Mouse (Mus musculus) megakaryocyte, embryonic 14.5 days (primary cell): ENCODE measurements around the gene Hspa1l. TPM values are rescaled to one million over a fixed set of nuclear protein-coding genes. Genes with fewer than 3 reads are reported as not detected.
A peak's percentile ranks its signal among the peaks of the same experiment; 100 is the strongest.
"Not testable (repeated sequence)": the region's sequence is repeated elsewhere in the genome, so short reads cannot be mapped to it uniquely, and the experiment has no call there.

Source experiments
- H3K27me3 ChIP-seq: replicated peaks from 2 replicates; pipeline ENCODE3; 2012; ENCODE audit warnings: inconsistent platforms
- H3K36me3 ChIP-seq: replicated peaks from 2 replicates; pipeline ENCODE3; 2012; ENCODE audit warnings: low read length, inconsistent platforms, mixed read lengths
- H3K4me1 ChIP-seq: 2 replicates; pipeline ENCODE4 v1.6.1; 2012; ENCODE audit warnings: inconsistent platforms
- H3K4me3 ChIP-seq: replicated peaks from 2 replicates; pipeline ENCODE3; 2012; ENCODE audit warnings: moderate library complexity, mild to moderate bottlenecking, inconsistent platforms
- H3K9me3 ChIP-seq: 2 replicates; pipeline ENCODE4 v1.6.1; 2012; ENCODE audit warnings: inconsistent platforms
- FLI1 ChIP-seq: IDR thresholded peaks from 2 replicates; pipeline ENCODE4 v1.6.1; 2012; ENCODE audit warnings: low read length, inconsistent platforms, mixed read lengths
- GATA1 ChIP-seq: IDR thresholded peaks from 3 replicates; pipeline ENCODE4 v1.6.1; 2012; ENCODE audit warnings: mixed read lengths, low read length, inconsistent platforms, borderline replicate concordance
- polyA plus RNA-seq: library from polyadenylated mRNA; stranded (reverse); fragments of >175 nt; gene quantifications from 2 replicates; pipeline ENCODE4 v1.2.3, GENCODE M21; 2012; ENCODE audit warnings: low replicate concordance; ENCODE audit not compliant: insufficient read depth

Gene Hspa1l
- polyA plus RNA-seq, 1 experiment: not detected

- TF ChIP-seq GATA1 (no peak), FLI1 (no peak)
- H3K4me1 ChIP-seq: peaks cover 48% of the 10 kb centered on the region
- no peak overlapping the region for H3K4me3 ChIP-seq
- H3K36me3 ChIP-seq: peaks cover 33% of the 10 kb centered on the region
- H3K27me3 ChIP-seq: no peaks in the 10 kb centered on the region
- H3K9me3 ChIP-seq: no peaks in the 10 kb centered on the region
These were observed 24.6 kb downstream of the Hspa1l start for GRCm38 (mm10) chr17:34997142-34997483.

GRCm38 (mm10) chr17:34998526-34999430 is 26.3 kb downstream of the Hspa1l start:
- H3K36me3 ChIP-seq: peaks cover 36% of the 10 kb centered on the region
- TF ChIP-seq FLI1: no peak
- H3K4me3 ChIP-seq: peak overlapping the region; percentile 92
- H3K4me1 ChIP-seq: peaks cover 63% of the 10 kb centered on the region
- H3K9me3 ChIP-seq: no peaks in the 10 kb centered on the region
- H3K27me3 ChIP-seq: no peaks in the 10 kb centered on the region

GRCm38 (mm10) chr17:34999871-35000716 is 27.6 kb downstream of the Hspa1l start:
- peaks cover 71% of the 10 kb centered on the region for H3K4me1 ChIP-seq
- peaks cover 48% of the 10 kb centered on the region for H3K36me3 ChIP-seq
- not testable (repeated sequence) for H3K27me3 ChIP-seq, H3K9me3 ChIP-seq
- peak overlapping the region; percentile 100 for H3K4me3 ChIP-seq

GRCm38 (mm10) chr17:35000717-35001451 is 28.4 kb downstream of the Hspa1l start, which contains the start of gene Vars:
Vars (plus strand) TSS chr17:35000987.
- Histone ChIP-seq H3K9me3 (no peaks in the 10 kb centered on the region), H3K4me3 (peak within 1 kb of the TSS; percentile 100), H3K4me1 (peaks cover 78% of the 10 kb centered on the region), H3K36me3 (peaks cover 56% of the 10 kb centered on the region), H3K27me3 (no peaks in the 10 kb centered on the region)
- TF ChIP-seq GATA1 (no peak), FLI1 (peak; percentile 51; the same call in 1 of the 2 replicates)

GRCm38 (mm10) chr17:35001452-35002152 is 29.1 kb downstream of the Hspa1l start:
- Histone ChIP-seq H3K4me3 (peak overlapping the region; percentile 100), H3K36me3 (peaks cover 56% of the 10 kb centered on the region), H3K27me3 (no peaks in the 10 kb centered on the region), H3K4me1 (peaks cover 74% of the 10 kb centered on the region), H3K9me3 (no peaks in the 10 kb centered on the region)
- TF ChIP-seq GATA1: no peak
- TF ChIP-seq FLI1: no peak

- Histone ChIP-seq H3K36me3 (peaks cover 56% of the 10 kb centered on the region), H3K27me3 (no peaks in the 10 kb centered on the region), H3K9me3 (no peaks in the 10 kb centered on the region), H3K4me3 (peak overlapping the region; percentile 100), H3K4me1 (peaks cover 70% of the 10 kb centered on the region)
- TF ChIP-seq GATA1 (no peak), FLI1 (no peak)
These were observed 29.8 kb downstream of the Hspa1l start for GRCm38 (mm10) chr17:35002153-35002865.

DNA sequence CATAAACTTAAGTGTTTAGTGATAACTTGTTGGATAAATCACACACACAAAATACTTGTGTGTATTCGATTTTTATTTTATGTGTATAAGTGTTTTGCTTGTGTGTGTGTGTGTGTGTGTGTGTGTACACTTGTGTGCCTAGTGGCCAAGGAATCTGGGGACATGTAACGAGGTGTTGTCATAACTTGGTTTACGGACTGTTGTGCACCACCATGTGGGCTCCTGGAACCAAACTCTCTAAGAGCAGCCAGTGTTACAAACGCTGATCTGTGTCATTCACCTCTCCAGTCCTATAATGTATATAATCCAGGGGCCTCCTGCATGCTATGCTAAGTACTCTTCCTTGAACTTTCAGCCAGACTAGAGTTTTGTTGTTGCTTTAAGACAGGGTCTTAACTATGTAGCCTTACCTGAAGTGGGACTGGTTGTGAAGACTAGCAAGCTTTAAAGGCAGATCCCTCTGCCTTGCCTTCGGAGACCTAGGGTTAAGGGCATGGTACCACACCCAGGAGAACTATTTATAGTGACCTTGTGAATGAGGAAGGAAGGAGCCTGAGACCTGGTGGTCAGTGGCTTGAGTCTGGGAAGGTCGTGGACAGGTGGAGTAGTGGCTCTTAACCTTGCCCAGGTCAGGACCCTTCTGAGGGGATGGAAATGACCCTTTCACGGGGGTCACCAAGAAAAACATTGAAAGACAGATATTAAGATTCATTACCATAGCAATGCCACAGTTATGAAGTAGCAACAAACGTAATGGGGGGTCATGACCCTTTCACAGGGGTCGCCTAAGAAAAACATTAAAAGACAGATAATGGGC is 30.7 kb downstream of the Hspa1l start:
- TF ChIP-seq FLI1: no peak
- TF ChIP-seq GATA1: no peak
- H3K4me3 ChIP-seq: peak overlapping the region; percentile 46
- H3K9me3 ChIP-seq: no peaks in the 10 kb centered on the region
- peaks cover 68% of the 10 kb centered on the region for H3K4me1 ChIP-seq
- peaks cover 56% of the 10 kb centered on the region for H3K36me3 ChIP-seq
- no peaks in the 10 kb centered on the region for H3K27me3 ChIP-seq

DNA sequence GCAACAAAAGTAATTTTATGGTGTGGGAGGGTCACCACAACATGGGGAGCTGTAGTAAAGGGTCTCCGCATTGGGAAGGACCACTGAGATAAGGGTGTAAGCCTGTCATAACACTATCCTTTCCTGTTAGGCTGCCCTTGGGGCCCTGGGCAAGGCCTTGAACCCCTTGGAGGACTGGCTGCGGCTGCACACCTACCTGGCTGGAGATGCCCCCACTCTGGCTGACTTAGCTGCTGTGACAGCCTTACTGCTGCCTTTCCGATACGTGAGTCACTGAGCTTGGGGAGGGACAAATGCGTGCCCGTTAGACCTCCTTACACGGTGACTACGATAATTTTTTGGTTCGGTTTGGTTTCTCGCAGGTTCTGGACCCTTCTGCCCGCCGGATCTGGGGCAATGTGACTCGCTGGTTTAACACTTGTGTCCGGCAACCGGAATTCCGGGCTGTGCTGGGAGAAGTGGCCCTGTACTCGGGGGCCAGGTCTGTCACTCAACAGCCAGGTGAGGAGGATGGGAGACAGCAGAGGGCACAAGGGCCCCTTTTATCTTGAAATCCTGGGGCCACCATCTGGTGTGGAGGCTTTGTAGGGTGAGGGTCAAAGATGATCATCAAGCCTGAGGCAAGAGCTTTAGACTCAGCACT is 31.7 kb downstream of the Hspa1l start:
- TF ChIP-seq GATA1 (no peak), FLI1 (no peak)
- Histone ChIP-seq H3K9me3 (no peaks in the 10 kb centered on the region), H3K4me1 (peaks cover 60% of the 10 kb centered on the region), H3K36me3 (peaks cover 56% of the 10 kb centered on the region), H3K4me3 (no peak overlapping the region), H3K27me3 (no peaks in the 10 kb centered on the region)
